Mouse (Mus musculus) testis, adult 2 months (tissue): ENCODE results near the gene Fam234b. TPM values are rescaled to one million over a fixed set of nuclear protein-coding genes. Genes with fewer than 3 reads are reported as not detected.

Experiments
- H3K27ac ChIP-seq: fragments of 200-500 bp; 2 replicates; pipeline ENCODE4 v1.5.1; 2012; ENCODE audit warnings: low read depth, low read length; ENCODE audit not compliant: control insufficient read depth, insufficient read depth
- H3K27me3 ChIP-seq: fragments of 200-500 bp; 2 replicates; pipeline ENCODE4 v1.6.1; 2012; ENCODE audit warnings: mild to moderate bottlenecking, low read length, moderate library complexity; ENCODE audit not compliant: control insufficient read depth, insufficient read depth
- H3K36me3 ChIP-seq: fragments of 200-500 bp; 2 replicates; pipeline ENCODE4 v1.6.1; 2012; ENCODE audit warnings: mild to moderate bottlenecking, low read length; ENCODE audit not compliant: control insufficient read depth, insufficient read depth
- H3K4me1 ChIP-seq: fragments of 200-500 bp; 2 replicates; pipeline ENCODE4 v1.6.1; 2012; ENCODE audit warnings: low read length; ENCODE audit not compliant: control insufficient read depth, insufficient read depth
- H3K4me3 ChIP-seq: fragments of 200-500 bp; 2 replicates; pipeline ENCODE4 v1.5.1; 2012; ENCODE audit warnings: low read depth, mild to moderate bottlenecking, low read length, moderate library complexity, mixed read lengths; ENCODE audit not compliant: control insufficient read depth
- CTCF ChIP-seq: fragments of 200-500 bp; IDR thresholded peaks from 2 replicates; pipeline ENCODE4 v1.5.1; 2012; ENCODE audit warnings: low read depth, mild to moderate bottlenecking, inconsistent platforms, low read length, moderate library complexity; ENCODE audit not compliant: control insufficient read depth, insufficient read depth, insufficient replicate concordance
- POLR2A ChIP-seq: fragments of 200-500 bp; IDR thresholded peaks from 2 replicates; pipeline ENCODE4 v1.6.1; 2012; ENCODE audit warnings: low read depth, mild to moderate bottlenecking, inconsistent platforms, low read length, moderate library complexity; ENCODE audit not compliant: control insufficient read depth
- polyA plus RNA-seq: library from polyadenylated mRNA; depleted of rRNA; stranded (reverse); fragments of >200 nt; gene quantifications from 2 replicates; pipeline ENCODE4 v1.2.3, GENCODE M21; 2012

Fam234b gene
- polyA plus RNA-seq, 1 experiment, result 20.9 TPM

- Histone ChIP-seq H3K36me3 (no peaks in the 10 kb centered on the region), H3K4me1 (no peaks in the 10 kb centered on the region), H3K4me3 (no peak overlapping the region), H3K27ac (no peak overlapping the region), H3K27me3 (no peaks in the 10 kb centered on the region)
- no peak for TF ChIP-seq POLR2A
- no peak for TF ChIP-seq CTCF
Measured at GRCm38 (mm10) chr6:135158509-135158908, 39.3 kb upstream of the Fam234b start.

GRCm38 (mm10) chr6:135161356-135161755 is 36.4 kb upstream of the Fam234b start:
- H3K4me3 ChIP-seq, result no peak overlapping the region
- no peaks in the 10 kb centered on the region for H3K4me1 ChIP-seq
- no peak overlapping the region for H3K27ac ChIP-seq
- TF ChIP-seq CTCF, result no peak
- no peak for TF ChIP-seq POLR2A
- H3K27me3 ChIP-seq, result no peaks in the 10 kb centered on the region
- no peaks in the 10 kb centered on the region for H3K36me3 ChIP-seq

GRCm38 (mm10) chr6:135162311-135162710 is 35.5 kb upstream of the Fam234b start:
- H3K27ac ChIP-seq, result no peak overlapping the region
- no peak overlapping the region for H3K4me3 ChIP-seq
- no peak for TF ChIP-seq CTCF
- TF ChIP-seq POLR2A, result no peak

GRCm38 (mm10) chr6:135162861-135163260 is 34.9 kb upstream of the Fam234b start:
- Histone ChIP-seq H3K27ac (no peak overlapping the region), H3K36me3 (no peaks in the 10 kb centered on the region)
- TF ChIP-seq POLR2A (no peak), CTCF (no peak)

More at GRCm38 (mm10) chr6:135162311-135162710, 35.5 kb upstream of the Fam234b start:
- H3K4me1 ChIP-seq, result peaks cover 1% of the 10 kb centered on the region
- no peaks in the 10 kb centered on the region for H3K27me3 ChIP-seq
- H3K36me3 ChIP-seq, result no peaks in the 10 kb centered on the region

GRCm38 (mm10) chr6:135165191-135165590 is 32.6 kb upstream of the Fam234b start:
- Histone ChIP-seq H3K27ac (no peak overlapping the region), H3K4me3 (no peak overlapping the region), H3K4me1 (peaks cover 12% of the 10 kb centered on the region), H3K27me3 (no peaks in the 10 kb centered on the region), H3K36me3 (no peaks in the 10 kb centered on the region)
- no peak for TF ChIP-seq POLR2A
- no peak for TF ChIP-seq CTCF

More at GRCm38 (mm10) chr6:135162861-135163260, 34.9 kb upstream of the Fam234b start:
- Histone ChIP-seq H3K4me3 (no peak overlapping the region), H3K4me1 (peaks cover 7% of the 10 kb centered on the region), H3K27me3 (no peaks in the 10 kb centered on the region)

DNA sequence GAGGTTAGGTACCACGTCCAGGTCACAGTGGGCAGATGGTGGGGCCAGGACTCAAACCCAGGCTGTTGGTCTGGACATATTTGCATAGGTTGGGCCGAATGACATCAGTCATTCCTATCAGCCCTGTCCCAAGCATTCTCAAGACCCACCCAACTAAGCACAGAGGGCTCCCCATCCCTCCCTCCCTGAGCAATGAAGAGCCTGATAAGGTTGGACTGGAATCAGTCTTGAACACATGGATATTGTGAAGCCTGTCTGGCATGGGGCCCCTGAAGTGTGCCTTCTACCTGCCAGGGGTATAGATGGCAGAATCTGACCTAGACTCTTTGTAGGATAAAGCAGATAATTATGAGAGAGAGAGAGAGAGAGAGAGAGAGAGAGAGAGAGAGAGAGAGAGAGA is 32.1 kb upstream of the Fam234b start:
- Histone ChIP-seq H3K27ac (no peak overlapping the region), H3K36me3 (no peaks in the 10 kb centered on the region), H3K27me3 (no peaks in the 10 kb centered on the region), H3K4me1 (peaks cover 12% of the 10 kb centered on the region), H3K4me3 (no peak overlapping the region)
- TF ChIP-seq POLR2A (no peak), CTCF (no peak)

- Histone ChIP-seq H3K36me3 (no peaks in the 10 kb centered on the region), H3K27me3 (no peaks in the 10 kb centered on the region), H3K27ac (no peak overlapping the region), H3K4me1 (peaks cover 12% of the 10 kb centered on the region), H3K4me3 (no peak overlapping the region)
- TF ChIP-seq CTCF (no peak), POLR2A (no peak)
Measured at GRCm38 (mm10) chr6:135166262-135166661, 31.5 kb upstream of the Fam234b start.

DNA sequence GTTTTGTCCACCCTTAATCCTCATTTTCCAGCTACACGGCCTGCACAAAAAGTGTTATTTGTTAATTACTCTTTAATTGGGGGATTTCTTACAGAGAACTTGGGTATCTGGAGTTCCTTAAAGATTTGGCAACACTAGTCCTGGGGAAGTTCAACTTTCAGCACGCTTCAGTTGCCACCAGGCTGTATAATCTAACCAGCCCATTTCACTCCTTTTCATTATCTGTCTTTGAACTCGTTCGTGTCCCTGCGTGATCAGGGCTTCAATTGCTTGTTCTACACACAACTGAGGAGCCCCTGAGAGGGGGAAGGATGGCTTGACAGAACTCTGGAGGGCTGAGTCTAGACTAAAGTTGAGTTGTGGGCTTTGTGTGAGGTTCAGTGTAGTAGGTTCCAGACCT is 31.1 kb upstream of the Fam234b start:
- Histone ChIP-seq H3K36me3 (no peaks in the 10 kb centered on the region), H3K27me3 (no peaks in the 10 kb centered on the region), H3K4me1 (peaks cover 12% of the 10 kb centered on the region), H3K27ac (no peak overlapping the region), H3K4me3 (no peak overlapping the region)
- no peak for TF ChIP-seq CTCF
- TF ChIP-seq POLR2A, result no peak
